Mouse (Mus musculus) hindbrain, embryonic 10.5 days (tissue): ENCODE measurements around the gene Phldb1. TPM values are rescaled to one million over a fixed set of nuclear protein-coding genes. Genes with fewer than 3 reads are reported as not detected.
"Not testable (repeated sequence)": the region's sequence is repeated elsewhere in the genome, so short reads cannot be mapped to it uniquely, and the experiment has no call there.

Source experiments
- DNase-seq: peaks from one replicate; pipeline ENCODE4 v3.0.0-alpha.2; 2017; ENCODE audit warnings: low spot score
- H3K27ac ChIP-seq: fragments of 300-500 bp; sonication (generic); 2 replicates; pipeline ENCODE4 v1.5.1; 2016; ENCODE audit warnings: mild to moderate bottlenecking, moderate library complexity
- H3K27me3 ChIP-seq: fragments of 300-500 bp; sonication (generic); 2 replicates; pipeline ENCODE4 v1.6.1; 2016; ENCODE audit warnings: mild to moderate bottlenecking; ENCODE audit not compliant: poor library complexity, insufficient read depth, severe bottlenecking
- H3K36me3 ChIP-seq: fragments of 300-500 bp; sonication (generic); 2 replicates; pipeline ENCODE4 v1.6.1; 2016; ENCODE audit warnings: mild to moderate bottlenecking, moderate library complexity
- H3K4me1 ChIP-seq: fragments of 300-500 bp; sonication (generic); replicated peaks from 2 replicates; pipeline ENCODE4 v1.6.1; 2016; ENCODE audit warnings: mild to moderate bottlenecking
- H3K4me3 ChIP-seq: fragments of 300-500 bp; sonication (generic); 2 replicates; pipeline ENCODE4 v1.5.1; 2016; ENCODE audit warnings: mild to moderate bottlenecking, moderate library complexity
- H3K9me3 ChIP-seq: fragments of 300-500 bp; sonication (generic); 2 replicates; pipeline ENCODE4 v1.6.1; 2016; ENCODE audit warnings: mild to moderate bottlenecking, moderate library complexity
- WGBS: fragments of 180-500 bp; shearing (Covaris S2); methylation state at CpG from one replicate; pipeline ENCODE4 v1.1.7; 2016; 5-methylcytosine and 5-hydroxymethylcytosine counted together
- polyA plus RNA-seq: library from polyadenylated mRNA; unstranded; fragments of >200 nt; fragmentation: Nextera tagmentation; extraction: Ambion mirVana; gene quantifications from 2 replicates; pipeline ENCODE4 v1.2.1, GENCODE M21; 2016

Gene Phldb1
- polyA plus RNA-seq: 45.4 and 49.5 TPM in 2 replicates

DNA sequence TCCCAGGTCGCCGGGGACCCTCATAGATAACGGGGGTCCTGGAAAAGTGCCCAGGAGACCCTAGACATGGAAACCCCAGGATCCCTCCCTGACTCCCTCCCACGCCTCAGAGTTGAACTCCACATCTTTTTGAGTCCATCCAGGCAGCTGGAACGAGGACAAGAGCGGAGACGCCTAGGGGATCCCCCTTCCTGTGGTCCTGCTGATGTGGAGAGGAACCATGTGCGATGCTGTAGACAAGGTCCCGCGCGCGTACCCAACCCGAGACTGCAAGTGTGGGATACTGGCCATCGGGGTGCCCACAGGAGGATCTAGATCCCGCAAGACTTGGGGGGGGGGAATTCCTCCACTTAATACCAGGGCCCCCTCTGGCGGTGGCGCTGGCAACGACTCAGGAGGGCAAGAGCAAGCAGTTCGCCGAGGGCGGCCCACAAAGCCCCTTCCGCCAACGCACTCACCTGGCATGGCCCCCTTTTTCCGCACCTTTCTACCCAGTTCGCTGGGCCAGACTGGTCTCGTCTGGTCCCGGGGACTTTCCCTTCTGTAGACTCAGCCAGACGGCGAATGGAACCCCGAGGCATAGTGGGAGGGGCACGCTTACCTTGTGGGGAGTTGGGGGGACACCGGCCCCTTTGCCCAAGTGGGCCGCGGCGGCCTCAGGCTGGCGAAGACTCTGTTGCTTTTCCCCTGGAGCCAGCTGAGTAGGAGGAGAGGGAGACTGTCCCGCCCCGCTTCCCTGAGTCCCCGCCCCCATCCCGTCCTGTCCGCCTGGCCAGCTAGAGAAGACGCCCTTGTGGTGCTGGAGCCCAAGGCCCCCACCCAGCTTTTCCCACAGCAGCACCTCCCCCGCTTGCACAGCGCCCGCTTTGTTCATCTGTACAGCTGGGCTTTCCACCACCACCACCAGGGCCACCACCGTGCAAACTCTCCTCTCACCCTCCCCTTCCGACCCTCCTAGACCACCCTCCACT is at the start of gene Phldb1:
TSS of gene Phldb1 (minus strand) at position 675 of the 971 bp plus-strand sequence.
- no peaks in the 10 kb centered on the region for H3K36me3 ChIP-seq
- no peaks in the 10 kb centered on the region for H3K9me3 ChIP-seq
- peaks cover 52% of the 10 kb centered on the region for H3K4me1 ChIP-seq
- peak within 1 kb of the TSS; percentile 74 for H3K4me3 ChIP-seq
- H3K27ac ChIP-seq: peak within 1 kb of the TSS; percentile 89
- under 1% methylated on average over 47 of the region's 47 CpGs for WGBS
- peak; percentile 77 for DNase-seq
- peaks cover 31% of the 10 kb centered on the region for H3K27me3 ChIP-seq

DNA sequence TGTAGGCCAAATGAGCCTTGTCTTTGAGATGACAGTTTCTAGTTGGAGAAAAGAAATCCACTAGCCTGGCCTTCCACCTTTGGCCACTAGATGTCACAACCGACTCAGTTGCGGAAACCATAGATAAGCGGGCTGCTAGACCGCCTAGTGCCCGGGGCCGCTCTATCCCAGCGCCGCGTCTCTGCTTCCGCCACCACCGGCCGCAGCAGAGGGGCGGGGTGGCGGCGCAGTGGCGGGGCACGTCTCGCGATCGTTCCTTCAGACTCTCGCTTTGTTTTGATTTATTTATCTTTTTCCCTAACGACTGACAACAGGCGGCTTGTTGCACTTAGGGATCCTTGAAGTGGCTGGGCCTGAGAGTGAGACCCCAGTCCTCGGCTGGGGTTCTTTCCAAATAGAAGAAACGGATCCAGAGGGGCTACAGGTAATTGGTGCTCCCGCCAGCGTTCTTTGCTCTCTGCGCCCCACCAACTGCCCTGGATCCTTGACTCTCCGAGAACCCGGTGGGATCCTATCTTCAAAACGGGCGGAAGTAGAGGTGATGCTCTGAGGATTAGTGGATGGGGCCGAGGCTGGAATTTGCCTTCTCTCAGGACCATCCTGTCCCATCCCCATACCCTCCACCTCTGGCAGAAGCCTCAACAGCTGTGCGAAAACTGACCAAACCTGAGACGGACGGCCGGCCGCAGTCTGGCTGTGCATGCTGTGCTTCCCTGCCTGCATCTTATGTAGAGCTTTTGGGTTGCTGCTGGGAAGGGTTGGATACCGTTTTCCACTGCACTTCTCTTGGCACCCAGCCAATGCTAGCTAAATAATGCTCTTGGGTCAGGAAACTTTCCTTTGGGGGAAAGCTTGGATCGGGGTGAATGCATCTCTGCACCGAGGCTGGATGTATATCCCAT is 38.0 kb upstream of the Phldb1 start:
- H3K27ac ChIP-seq: peak overlapping the region; percentile 89
- peak overlapping the region; percentile 72 for H3K4me3 ChIP-seq
- no peaks in the 10 kb centered on the region for H3K9me3 ChIP-seq
- peaks cover 7% of the 10 kb centered on the region for H3K4me1 ChIP-seq
- no peaks in the 10 kb centered on the region for H3K27me3 ChIP-seq
- peaks cover 24% of the 10 kb centered on the region for H3K36me3 ChIP-seq
- DNase-seq: peak; percentile 93
- under 1% methylated on average over 41 of the region's 41 CpGs for WGBS

DNA sequence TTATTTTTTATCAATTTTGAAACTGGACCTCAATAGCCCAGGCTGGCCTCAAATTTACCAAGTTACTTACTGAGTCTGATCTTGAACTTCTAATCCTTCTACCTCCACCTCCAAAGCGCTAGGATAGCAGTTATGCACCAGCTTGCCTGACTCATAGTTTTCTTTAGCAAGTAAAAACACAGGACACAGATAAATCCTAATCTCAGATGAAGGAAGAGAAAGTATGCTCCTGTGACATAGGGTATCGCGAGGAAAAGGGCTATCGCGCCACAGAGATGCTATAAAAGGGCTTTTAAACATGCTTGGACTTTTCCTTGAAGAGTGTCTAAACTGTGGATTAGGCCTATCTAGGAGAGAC is 37.4 kb upstream of the Phldb1 start:
- Histone ChIP-seq H3K4me3 (peak overlapping the region; percentile 72), H3K36me3 (peaks cover 24% of the 10 kb centered on the region), H3K4me1 (peaks cover 7% of the 10 kb centered on the region), H3K27me3 (no peaks in the 10 kb centered on the region), H3K9me3 (no peaks in the 10 kb centered on the region), H3K27ac (no peak overlapping the region)
- 22% methylated on average over 5 of the region's 5 CpGs for WGBS
- no peak for DNase-seq

DNA sequence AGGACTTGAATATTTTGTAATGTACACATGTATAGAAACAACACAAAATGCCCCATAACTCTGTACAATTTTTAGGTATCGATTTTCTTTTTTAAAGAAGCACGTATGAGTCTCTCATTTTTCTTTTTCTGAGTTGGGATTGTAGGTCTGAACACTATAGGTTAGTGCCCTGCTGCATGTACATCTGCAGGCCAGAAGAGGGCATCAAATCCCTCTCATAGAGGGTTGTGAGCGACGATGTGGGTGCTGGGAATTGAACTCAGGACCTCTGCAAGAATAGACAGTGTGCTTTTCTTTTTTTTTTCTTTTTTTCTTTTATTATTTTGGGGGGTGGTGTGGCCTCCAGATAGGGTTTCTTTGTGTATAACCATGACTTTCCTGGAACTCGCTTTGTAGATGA is 36.4 kb upstream of the Phldb1 start:
- H3K4me3 ChIP-seq: no peak overlapping the region
- DNase-seq: no peak
- peaks cover 20% of the 10 kb centered on the region for H3K36me3 ChIP-seq
- H3K9me3 ChIP-seq: no peaks in the 10 kb centered on the region
- H3K4me1 ChIP-seq: peaks cover 13% of the 10 kb centered on the region
- H3K27ac ChIP-seq: no peak overlapping the region
- 93% methylated on average over 5 of the region's 5 CpGs for WGBS
- H3K27me3 ChIP-seq: no peaks in the 10 kb centered on the region

DNA sequence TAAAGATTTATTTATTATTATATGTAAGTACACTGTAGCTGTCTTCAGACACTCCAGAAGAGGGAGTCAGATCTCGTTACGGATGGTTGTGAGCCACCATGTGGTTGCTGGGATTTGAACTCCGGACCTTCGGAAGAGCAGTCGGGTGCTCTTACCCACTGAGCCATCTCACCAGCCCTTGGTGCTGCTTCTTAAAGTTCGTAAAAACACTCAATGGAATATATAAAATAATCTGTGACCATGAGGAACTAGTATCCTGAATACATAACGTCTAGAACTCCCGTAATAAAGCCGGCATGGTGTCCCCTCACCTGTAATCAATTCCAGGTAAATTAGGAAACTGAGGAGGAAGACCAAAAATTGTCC is 33.0 kb upstream of the Phldb1 start:
- Histone ChIP-seq H3K4me3 (peak overlapping the region; percentile 100), H3K4me1 (peaks cover 22% of the 10 kb centered on the region), H3K27ac (peak overlapping the region; percentile 97; the same call in 1 of the 2 replicates)
- H3K36me3 ChIP-seq, DNase-seq, H3K27me3 ChIP-seq, H3K9me3 ChIP-seq: not testable (repeated sequence)
- 37% methylated on average over 9 of the region's 9 CpGs for WGBS

DNA sequence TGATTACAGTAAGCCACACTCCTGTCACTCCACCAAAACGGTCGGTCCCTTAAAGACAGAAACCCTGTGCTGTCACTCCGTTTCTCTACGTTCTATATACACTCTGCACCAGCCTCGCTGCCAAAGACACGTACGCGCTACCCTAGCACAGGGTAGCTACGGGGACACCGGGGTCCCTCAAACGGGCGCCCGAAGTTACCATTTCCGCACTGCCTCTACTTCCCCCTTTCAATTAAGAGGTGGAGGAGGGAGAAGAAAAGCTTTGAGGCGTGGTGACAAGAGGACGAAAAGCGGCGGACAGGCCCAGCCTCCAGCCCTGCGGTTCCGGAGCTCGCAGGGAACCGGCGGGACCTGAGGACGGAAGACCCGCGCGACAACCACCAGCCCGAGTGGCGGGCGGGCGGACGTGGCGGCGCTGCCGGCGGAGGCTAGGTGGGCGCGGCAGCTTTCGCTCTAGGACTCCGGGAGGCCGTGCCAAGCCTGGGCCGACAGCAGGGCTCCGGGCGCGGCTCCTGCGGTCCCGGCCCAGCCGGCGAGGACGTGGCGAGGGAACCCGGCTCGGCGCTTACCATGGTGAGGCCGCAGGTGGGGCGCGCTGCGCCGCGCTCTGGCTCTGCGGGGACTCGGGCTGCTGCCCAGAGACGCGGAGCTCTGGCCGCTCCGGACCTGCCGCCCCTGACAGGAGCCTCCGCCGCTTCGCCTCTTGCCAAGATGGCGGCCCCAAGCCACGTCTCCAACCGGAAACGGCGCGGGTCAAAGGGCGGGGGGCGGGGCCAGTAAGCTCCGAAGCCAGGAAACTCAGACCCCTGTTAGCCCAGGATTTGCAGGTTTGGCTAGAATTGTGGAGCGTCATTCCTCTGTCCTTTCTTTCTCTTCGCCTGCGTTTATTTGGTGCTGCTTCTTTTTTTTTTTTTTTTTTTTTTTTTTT is 32.4 kb upstream of the Phldb1 start, which contains the start of the genes Arcn1 and Ift46:
TSS of gene Arcn1 (minus strand) at position 745 of the 928 bp plus-strand sequence.
TSS of gene Ift46 (plus strand) at position 808 of the 928 bp plus-strand sequence.
- Histone ChIP-seq H3K27me3 (no peaks in the 10 kb centered on the region), H3K27ac (peak within 1 kb of the TSS; percentile 97), H3K36me3 (peaks cover 4% of the 10 kb centered on the region; the same call in 1 of the 2 replicates), H3K4me3 (peak within 1 kb of the TSS; percentile 100), H3K4me1 (peaks cover 22% of the 10 kb centered on the region), H3K9me3 (no peaks in the 10 kb centered on the region)
- DNase-seq: peak; percentile 94
- WGBS: under 1% methylated on average over 82 of the region's 82 CpGs

DNA sequence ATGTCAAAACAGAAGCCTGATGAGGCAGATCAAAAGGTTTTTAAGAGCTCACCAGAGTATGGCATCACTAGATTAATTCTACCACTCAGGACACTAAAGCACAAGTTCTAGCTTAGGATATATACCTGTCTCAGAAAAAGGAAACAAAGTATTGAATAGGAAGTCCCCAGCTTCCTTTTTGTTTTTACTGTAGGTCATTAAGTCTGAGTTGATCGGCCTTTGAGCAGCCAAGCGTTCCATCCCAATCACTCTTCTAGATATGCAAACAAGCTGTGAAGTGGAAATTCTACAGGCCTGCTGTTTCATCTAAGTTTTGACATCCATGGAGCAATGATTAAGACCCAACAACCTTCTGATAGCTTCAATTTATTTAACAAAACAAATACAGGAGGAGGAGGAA is 25.9 kb upstream of the Phldb1 start:
- WGBS: 85% methylated on average over 2 of the region's 2 CpGs
- Histone ChIP-seq H3K4me1 (peaks cover 11% of the 10 kb centered on the region), H3K27ac (no peak overlapping the region), H3K9me3 (no peaks in the 10 kb centered on the region), H3K4me3 (no peak overlapping the region), H3K36me3 (peaks cover 53% of the 10 kb centered on the region), H3K27me3 (no peaks in the 10 kb centered on the region)
- no peak for DNase-seq

DNA sequence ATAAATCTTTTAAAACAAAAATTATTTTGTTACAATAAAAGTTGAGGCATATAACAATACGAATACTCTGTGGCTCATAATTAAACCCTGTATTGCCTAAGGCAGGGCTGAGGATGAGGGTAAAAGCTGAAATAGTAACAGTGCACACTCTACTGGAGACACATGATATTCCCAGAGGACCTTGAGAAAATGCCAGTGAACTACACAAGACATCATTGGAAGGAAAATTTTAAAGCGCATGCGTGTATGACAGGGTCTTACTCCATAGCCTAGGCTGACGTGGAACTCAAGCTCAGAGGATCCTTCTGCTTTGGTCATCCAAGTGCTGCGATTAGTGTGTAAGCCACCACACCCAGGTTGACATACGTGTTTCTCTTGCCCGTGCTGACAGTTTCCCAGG is 13.5 kb upstream of the Phldb1 start:
- no peak for DNase-seq
- Histone ChIP-seq H3K36me3 (peaks cover 100% of the 10 kb centered on the region), H3K4me3 (no peak overlapping the region), H3K4me1 (no peaks in the 10 kb centered on the region), H3K27ac (no peak overlapping the region), H3K9me3 (no peaks in the 10 kb centered on the region), H3K27me3 (no peaks in the 10 kb centered on the region)
- 86% methylated on average over 7 of the region's 7 CpGs for WGBS

DNA sequence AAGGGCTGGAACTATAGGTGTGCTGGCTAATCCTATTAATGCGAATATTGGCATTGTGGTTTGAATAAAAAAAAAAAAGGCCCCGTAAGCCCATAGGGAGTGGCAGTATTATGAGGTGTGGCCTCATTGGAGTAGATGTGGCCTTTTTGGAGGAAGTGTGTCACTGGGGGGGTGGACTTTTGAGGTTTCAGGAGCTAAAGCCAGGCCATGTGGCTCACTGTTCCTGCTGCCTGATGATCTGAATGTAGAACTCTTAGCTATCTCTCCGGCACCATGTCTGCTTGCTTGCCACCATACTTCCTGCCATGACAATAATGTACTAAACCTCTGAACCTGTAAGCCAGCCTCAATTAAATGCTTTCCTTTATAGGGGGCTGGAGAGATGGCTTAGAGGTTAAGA is 12.3 kb upstream of the Phldb1 start:
- Histone ChIP-seq H3K27me3 (no peaks in the 10 kb centered on the region), H3K27ac (no peak overlapping the region), H3K9me3 (no peaks in the 10 kb centered on the region), H3K36me3 (peaks cover 100% of the 10 kb centered on the region), H3K4me3 (no peak overlapping the region), H3K4me1 (no peaks in the 10 kb centered on the region)
- 95% methylated on average over 3 of the region's 3 CpGs for WGBS
- no peak for DNase-seq

DNA sequence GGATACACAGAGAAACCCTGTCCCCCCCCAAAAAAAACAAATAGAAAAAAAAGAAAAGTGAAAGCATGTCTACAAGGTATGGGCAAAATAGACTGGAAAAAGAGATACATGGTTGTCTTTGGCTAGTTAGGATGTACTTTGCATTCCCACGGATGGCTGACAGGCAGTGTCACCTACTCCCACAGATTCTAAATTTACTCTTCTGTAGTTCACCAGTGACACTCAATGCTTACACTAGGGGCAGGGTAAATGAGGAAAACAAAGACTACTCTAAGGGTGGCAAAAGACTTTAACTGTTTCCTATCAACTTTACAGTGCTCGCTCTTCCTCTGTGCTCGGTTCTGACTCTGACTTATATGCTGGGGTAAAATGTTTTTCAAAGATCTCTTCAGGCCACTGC is 11.7 kb upstream of the Phldb1 start:
- no peaks in the 10 kb centered on the region for H3K27me3 ChIP-seq
- DNase-seq: no peak

DNA sequence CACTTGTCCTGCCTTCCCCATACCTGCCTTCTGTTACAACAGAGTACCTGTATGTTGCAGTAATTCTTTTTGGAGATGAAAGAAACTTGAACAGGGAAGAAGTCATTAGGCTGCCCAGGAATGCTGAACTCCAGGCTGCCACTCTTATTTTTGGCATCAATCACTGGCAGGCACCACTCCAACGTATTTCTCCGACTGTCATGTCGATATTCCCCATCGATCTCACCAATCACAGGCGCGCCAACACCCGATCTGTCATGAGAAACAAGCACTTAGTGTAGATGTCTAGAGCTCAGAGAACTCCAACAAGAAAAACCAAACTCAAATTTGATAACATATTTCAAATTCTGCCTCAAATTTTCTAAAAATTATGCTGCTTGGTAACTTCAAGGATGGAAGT is 10.4 kb upstream of the Phldb1 start:
- Histone ChIP-seq H3K9me3 (no peaks in the 10 kb centered on the region), H3K4me1 (no peaks in the 10 kb centered on the region), H3K36me3 (peaks cover 99% of the 10 kb centered on the region), H3K27ac (no peak overlapping the region), H3K27me3 (no peaks in the 10 kb centered on the region), H3K4me3 (no peak overlapping the region)
- 97% methylated on average over 7 of the region's 7 CpGs for WGBS
- DNase-seq: no peak

More for the DNA sequence above, 11.7 kb upstream of the Phldb1 start:
- no peak overlapping the region for H3K4me3 ChIP-seq
- no peak overlapping the region for H3K27ac ChIP-seq
- peaks cover 100% of the 10 kb centered on the region for H3K36me3 ChIP-seq
- no peaks in the 10 kb centered on the region for H3K9me3 ChIP-seq
- H3K4me1 ChIP-seq: no peaks in the 10 kb centered on the region
- WGBS: 93% methylated on average over 3 of the region's 3 CpGs

DNA sequence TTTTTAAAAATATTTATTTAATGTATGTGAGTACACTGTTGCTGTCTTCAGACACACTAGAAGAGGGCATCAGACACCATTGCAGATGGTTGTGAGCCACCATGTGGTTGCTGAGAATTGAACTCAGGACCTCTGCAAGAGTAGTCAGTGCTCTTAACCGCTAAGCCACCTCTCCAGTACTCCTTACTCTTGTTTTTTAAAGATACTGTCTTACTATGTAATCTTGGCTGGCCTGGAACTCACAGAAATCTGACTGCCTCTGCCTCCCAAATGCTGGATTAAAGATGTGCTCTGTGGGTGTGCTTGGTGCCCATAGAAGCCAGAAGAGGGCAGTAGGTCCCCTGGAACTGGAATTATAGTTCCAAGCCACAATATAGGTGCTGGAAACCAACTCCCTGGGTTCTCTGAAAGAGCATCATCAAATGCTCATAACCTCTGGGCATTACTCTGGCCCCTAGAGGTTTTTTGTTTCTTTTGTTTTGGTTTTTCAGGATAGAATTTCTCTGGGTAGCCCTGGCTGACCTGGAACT is 5.7 kb upstream of the Phldb1 start:
- no peak for DNase-seq
- no peaks in the 10 kb centered on the region for H3K9me3 ChIP-seq

More for the DNA sequence above, 5.7 kb upstream of the Phldb1 start:
- peaks cover 15% of the 10 kb centered on the region for H3K4me1 ChIP-seq
- H3K36me3 ChIP-seq: peaks cover 52% of the 10 kb centered on the region
- H3K4me3 ChIP-seq: no peak overlapping the region
- 87% methylated on average over 1 of the region's 1 CpGs for WGBS
- H3K27me3 ChIP-seq: peaks cover 8% of the 10 kb centered on the region; the same call in 1 of the 2 replicates
- no peak overlapping the region for H3K27ac ChIP-seq
